Mouse (Mus musculus) adrenal gland, adult 18-20 months (tissue): ENCODE results near the gene Sirt3. TPM values are rescaled to one million over a fixed set of nuclear protein-coding genes. Genes with fewer than 3 reads are reported as not detected.

Source experiments
- DNase-seq, 2 experiments: peaks; one replicate each; pipeline ENCODE4 v3.0.0; 2021 to 2022; ENCODE audit warnings: low spot score in 2 of 2
- total RNA-seq, 2 experiments: library from RNA; stranded (reverse); gene quantifications; 1 replicate in 1 of 2; 2 replicates in 1 of 2; pipeline ENCODE4 v1.2.3; 2021

Sirt3 gene
- total RNA-seq, 2 experiments from 2014 or later, result 28.6 to 45.7 TPM

GRCm38 (mm10) chr7:140821305-140821652 is 60.8 kb downstream of the Sirt3 start:
- no peak for DNase-seq

- DNase-seq, result no peak
Measured at GRCm38 (mm10) chr7:140820173-140820572, 61.9 kb downstream of the Sirt3 start.

Other genes starting within 250 kb of the Sirt3 start
- not detected for gene Olfr53, start 235.9 kb downstream of the Sirt3 start, total RNA-seq
- under 1 TPM in 1 of 2 experiments, not detected in 1; 0.03 TPM for gene Olfr539, start 222.4 kb downstream of the Sirt3 start, total RNA-seq
- not detected for gene Olfr45, start 200.4 kb downstream of the Sirt3 start, total RNA-seq
- gene Olfr541, start 185.0 kb downstream of the Sirt3 start, total RNA-seq, result not detected
- 100 to 1,000 TPM; 200 to 317 TPM for gene Cyp2e1, start 118.6 kb downstream of the Sirt3 start, total RNA-seq
- gene Syce1, start 94.5 kb downstream of the Sirt3 start, total RNA-seq, result under 1 TPM in 1 of 2 experiments, not detected in 1; 0.19 TPM
- gene Zfp941, start 60.1 kb downstream of the Sirt3 start, total RNA-seq, result 1 to 10 TPM; 2.0 to 2.8 TPM
- 1 to 10 TPM in 1 of 2 experiments, under 1 TPM in 1; 0.76 to 1.1 TPM for gene Urah, start 47.3 kb downstream of the Sirt3 start, total RNA-seq
- gene Scgb1c1, start 36.8 kb downstream of the Sirt3 start, total RNA-seq, result not detected
- under 1 TPM; 0.26 to 0.40 TPM for gene Odf3, start 34.5 kb downstream of the Sirt3 start, total RNA-seq
- under 1 TPM; 0.36 to 0.61 TPM for gene Gm45785, start 26.0 kb downstream of the Sirt3 start, total RNA-seq
- gene Ric8a, start 25.4 kb downstream of the Sirt3 start, total RNA-seq, result 10 to 100 TPM; 49.5 to 65.5 TPM
- gene Bet1l, start 24.7 kb downstream of the Sirt3 start, total RNA-seq, result 10 to 100 TPM; 37.8 to 42.8 TPM
- gene Psmd13, start 341 bp downstream of the Sirt3 start, total RNA-seq, result 100 to 1,000 TPM; 100 to 116 TPM
- 1,000 to 10,000 TPM; 1,018 to 1,993 TPM for gene Cox8b, start 18.1 kb upstream of the Sirt3 start, total RNA-seq
- gene Nlrp6, start 38.6 kb upstream of the Sirt3 start, total RNA-seq, result 1 to 10 TPM in 1 of 2 experiments, under 1 TPM in 1; 0.96 to 1.5 TPM
- gene Pgghg, start 59.1 kb upstream of the Sirt3 start, total RNA-seq, result 10 to 100 TPM; 30.4 to 32.3 TPM
- 1 to 10 TPM; 1.4 to 1.7 TPM for gene Ifitm5, start 68.0 kb upstream of the Sirt3 start, total RNA-seq
- 1 to 10 TPM in 1 of 2 experiments, not detected in 1; 1.2 TPM for gene Gm45717, start 73.6 kb upstream of the Sirt3 start, total RNA-seq
- gene Ifitm2, start 73.7 kb upstream of the Sirt3 start, total RNA-seq, result 100 to 1,000 TPM; 433 to 585 TPM
- gene Ifitm1, start 84.9 kb upstream of the Sirt3 start, total RNA-seq, result 1 to 10 TPM; 6.9 to 9.8 TPM
- gene Ifitm3, start 128.5 kb upstream of the Sirt3 start, total RNA-seq, result 100 to 1,000 TPM in 1 of 2 experiments, 10 to 100 TPM in 1; 94.2 to 155 TPM
- under 1 TPM; 0.64 to 0.66 TPM for gene Ifitm6, start 135.6 kb upstream of the Sirt3 start, total RNA-seq
- gene Gm17387, start 146.8 kb upstream of the Sirt3 start, total RNA-seq, result not detected
- 1 to 10 TPM; 1.3 to 2.7 TPM for gene B4galnt4, start 178.8 kb upstream of the Sirt3 start, total RNA-seq
- 1 to 10 TPM; 1.8 to 3.3 TPM for gene Pkp3, start 195.9 kb upstream of the Sirt3 start, total RNA-seq
- gene Sigirr, start 218.3 kb upstream of the Sirt3 start, total RNA-seq, result 1 to 10 TPM; 2.0 to 2.7 TPM
- under 1 TPM; 0.20 to 0.32 TPM for gene Ano9, start 235.5 kb upstream of the Sirt3 start, total RNA-seq
- 10 to 100 TPM; 39.2 to 40.4 TPM for gene Ptdss2, start 240.1 kb upstream of the Sirt3 start, total RNA-seq